Mouse (Mus musculus) liver, embryonic 16.5 days (tissue): ENCODE data around the gene Cd180. TPM values are rescaled to one million over a fixed set of nuclear protein-coding genes. Genes with fewer than 3 reads are reported as not detected.
A peak's percentile ranks its signal among the peaks of the same experiment; 100 is the strongest.

Source experiments
- ATAC-seq: fragments of 200-750 bp; cut with Nextera tagmentation; 2 replicates; pipeline ENCODE4 v1.8.0; 2017; ENCODE audit warnings: low read depth, mild to moderate bottlenecking, moderate number of reproducible peaks, moderate library complexity
- H3K27ac ChIP-seq: fragments of 300-500 bp; sonication (generic); 2 replicates; pipeline ENCODE4 v1.5.1; 2014; ENCODE audit warnings: mild to moderate bottlenecking, low read length
- H3K27me3 ChIP-seq: fragments of 300-500 bp; sonication (generic); 2 replicates; pipeline ENCODE4 v1.6.1; 2014; ENCODE audit warnings: low read depth, low read length, mixed read lengths; ENCODE audit not compliant: control insufficient read depth, insufficient read depth
- H3K36me3 ChIP-seq: fragments of 300-500 bp; sonication (generic); 2 replicates; pipeline ENCODE4 v1.6.1; 2014; ENCODE audit warnings: mild to moderate bottlenecking; ENCODE audit not compliant: control insufficient read depth, insufficient read depth
- H3K4me1 ChIP-seq: fragments of 300-500 bp; sonication (generic); 2 replicates; pipeline ENCODE4 v1.6.1; 2014; ENCODE audit warnings: low read depth, low read length, mixed read lengths; ENCODE audit not compliant: control insufficient read depth
- H3K4me2 ChIP-seq: fragments of 300-500 bp; sonication (generic); 2 replicates; pipeline ENCODE4 v1.6.1; 2014; ENCODE audit warnings: low read depth, low read length, mixed read lengths
- H3K4me3 ChIP-seq: fragments of 300-500 bp; sonication (generic); 2 replicates; pipeline ENCODE4 v1.5.1; 2014; ENCODE audit warnings: low read depth, mild to moderate bottlenecking, low read length
- H3K9ac ChIP-seq: fragments of 300-500 bp; sonication (generic); 2 replicates; pipeline ENCODE4 v1.6.1; 2014; ENCODE audit warnings: low read depth, low read length
- H3K9me3 ChIP-seq: fragments of 300-500 bp; sonication (generic); replicated peaks from 2 replicates; pipeline ENCODE4 v1.6.1; 2016; ENCODE audit warnings: low read length; ENCODE audit not compliant: control insufficient read depth
- WGBS: fragments of 180-500 bp; shearing (Covaris S2); extraction: QIAGEN DNeasy Blood & Tissue Kit; methylation state at CpG from one replicate; pipeline ENCODE4 v1.1.7; 2014; ENCODE audit not compliant: insufficient replicate concordance; 5-methylcytosine and 5-hydroxymethylcytosine counted together
- polyA plus RNA-seq: library from polyadenylated mRNA; unstranded; fragments of >200 nt; fragmentation: Nextera tagmentation; extraction: Ambion mirVana; gene quantifications from 2 replicates; pipeline ENCODE4 v1.2.1, GENCODE M21; 2015

Gene Cd180
- polyA plus RNA-seq, 1 experiment from 2014 or later, result 0.74 TPM

DNA sequence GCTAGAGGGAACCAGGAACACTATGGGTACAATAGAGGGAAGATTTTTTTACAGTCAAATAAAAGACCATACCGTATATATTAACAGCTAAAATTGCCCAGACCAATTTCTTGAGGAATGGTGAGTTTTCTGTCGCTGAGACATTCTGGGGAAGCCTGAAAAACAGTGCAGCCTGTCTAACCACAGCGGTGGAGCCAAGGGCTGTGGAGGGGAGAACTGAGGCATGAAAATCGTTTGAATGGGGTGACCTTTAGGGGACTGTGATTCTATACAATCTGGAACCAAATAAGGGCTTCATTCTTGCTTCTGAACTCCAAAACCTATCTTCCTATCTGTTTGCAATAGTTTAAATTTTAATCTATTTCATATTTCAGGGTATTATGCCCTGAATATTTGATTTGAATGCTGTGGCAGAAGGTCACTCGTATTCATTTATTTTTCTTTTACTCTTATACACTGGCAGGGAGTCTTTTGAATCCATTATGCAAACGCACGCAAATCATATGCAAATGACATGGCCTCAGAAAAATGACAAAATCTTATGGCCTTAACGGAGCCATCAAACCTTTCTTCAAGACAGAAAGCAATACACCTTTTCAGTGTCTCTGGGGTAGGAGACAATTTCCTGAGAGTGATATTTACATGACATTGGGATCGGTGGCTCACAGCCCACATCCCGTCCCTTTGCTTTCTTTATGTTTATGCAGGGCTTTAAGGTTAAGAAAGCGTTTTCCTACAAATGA, 1.8 kb upstream of the Cd180 start:
- Histone ChIP-seq H3K27ac (no peak overlapping the region), H3K4me3 (no peak overlapping the region), H3K36me3 (no peaks in the 10 kb centered on the region), H3K4me2 (no peak overlapping the region), H3K27me3 (no peaks in the 10 kb centered on the region), H3K9me3 (no peaks in the 10 kb centered on the region), H3K4me1 (no peaks in the 10 kb centered on the region), H3K9ac (no peak overlapping the region)
- ATAC-seq, result no peak
- WGBS, result 68% methylated on average over 11 of the region's 11 CpGs

DNA sequence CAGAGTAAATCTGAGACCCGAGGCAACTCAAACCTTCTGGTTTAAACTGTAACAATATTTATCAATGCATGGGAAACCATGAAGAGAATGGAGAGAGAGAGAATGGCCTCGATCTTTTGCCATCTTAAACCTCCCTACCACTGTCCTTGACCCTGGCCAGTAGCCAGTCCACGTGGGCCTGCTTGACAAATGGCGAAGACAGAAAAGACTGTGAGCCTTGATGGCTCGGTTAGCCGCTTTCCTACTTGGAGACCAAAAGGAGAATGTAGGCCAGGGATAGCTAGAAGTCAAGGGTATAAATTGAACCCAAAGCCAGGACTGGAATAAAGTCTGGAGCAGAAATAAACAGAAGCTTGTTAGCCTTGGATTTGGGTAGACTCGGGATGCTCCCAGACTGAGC, 796 bp downstream of the Cd180 start:
- no peak overlapping the region for H3K4me2 ChIP-seq
- H3K4me3 ChIP-seq, result no peak overlapping the region
- no peak overlapping the region for H3K9ac ChIP-seq
- H3K27ac ChIP-seq, result no peak overlapping the region
- no peaks in the 10 kb centered on the region for H3K36me3 ChIP-seq
- H3K9me3 ChIP-seq, result no peaks in the 10 kb centered on the region
- no peaks in the 10 kb centered on the region for H3K27me3 ChIP-seq
- no peak for ATAC-seq
- 60% methylated on average over 7 of the region's 7 CpGs for WGBS
- H3K4me1 ChIP-seq, result no peaks in the 10 kb centered on the region

DNA sequence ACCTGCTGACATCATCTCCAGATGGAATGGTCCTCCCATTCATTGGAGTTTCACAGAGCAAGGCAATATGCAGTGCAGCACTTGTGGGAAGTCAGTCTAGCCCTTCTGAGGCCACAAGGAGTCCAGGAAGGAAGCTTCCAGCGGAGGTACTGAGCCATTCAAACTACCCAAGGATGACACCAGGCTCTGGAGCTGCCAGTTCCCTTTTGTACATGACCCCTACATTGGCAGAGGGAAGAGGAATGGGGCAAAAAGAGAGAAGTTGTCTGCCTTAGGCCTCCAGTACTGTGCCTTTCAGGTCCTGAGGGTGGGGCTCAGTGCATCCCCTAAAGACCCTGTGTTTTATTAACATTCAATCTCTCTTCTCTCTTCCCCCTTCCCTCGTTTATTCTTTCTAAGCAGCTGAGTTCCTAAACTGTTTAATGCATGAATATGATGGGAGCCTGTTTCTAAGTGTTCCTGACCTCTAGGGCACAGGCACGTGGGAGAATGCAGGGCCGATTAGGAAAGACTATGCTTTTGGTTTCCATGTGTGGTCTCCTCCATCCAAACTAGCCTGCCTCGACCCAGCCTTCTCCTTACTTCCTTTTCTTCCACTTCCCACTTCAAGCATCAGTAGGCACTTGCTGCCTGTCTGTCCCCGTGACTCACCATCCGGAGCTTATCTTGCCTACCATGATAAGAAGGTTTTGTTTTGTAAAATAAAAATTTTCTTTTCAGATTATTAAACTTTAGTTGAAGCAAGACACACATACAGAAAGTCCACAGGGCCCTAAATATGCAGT, 2.0 kb downstream of the Cd180 start:
- H3K4me3 ChIP-seq, result no peak overlapping the region
- WGBS, result 19% methylated on average over 7 of the region's 7 CpGs
- no peaks in the 10 kb centered on the region for H3K36me3 ChIP-seq
- ATAC-seq, result peak; percentile 32; the same call in 1 of the 2 replicates
- H3K9ac ChIP-seq, result no peak overlapping the region
- no peaks in the 10 kb centered on the region for H3K9me3 ChIP-seq
- no peaks in the 10 kb centered on the region for H3K4me1 ChIP-seq
- peak overlapping the region; percentile 17; the same call in 1 of the 2 replicates for H3K4me2 ChIP-seq
- H3K27me3 ChIP-seq, result no peaks in the 10 kb centered on the region
- no peak overlapping the region for H3K27ac ChIP-seq

DNA sequence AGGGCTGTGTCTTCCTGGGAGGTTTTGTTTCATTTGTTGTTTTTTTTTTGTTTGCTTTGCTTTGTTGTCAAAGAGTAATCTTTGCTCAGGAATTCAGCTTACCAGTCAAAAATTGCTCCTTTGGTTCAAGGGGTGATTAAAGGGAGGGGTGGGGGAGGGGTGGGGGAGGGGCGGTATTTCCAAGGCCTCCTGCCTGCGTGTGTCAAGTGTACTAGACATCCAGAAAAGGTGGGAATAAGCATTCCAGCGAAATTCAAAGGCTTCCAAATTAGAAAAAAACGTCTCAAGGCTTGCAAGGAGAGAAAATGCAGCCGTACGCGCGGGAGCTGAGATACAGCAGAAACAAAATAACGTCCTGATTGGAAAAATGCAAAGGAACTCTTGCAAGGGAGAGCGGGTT, 5.0 kb downstream of the Cd180 start:
- Histone ChIP-seq H3K9ac (no peak overlapping the region), H3K27me3 (no peaks in the 10 kb centered on the region), H3K27ac (no peak overlapping the region)

DNA sequence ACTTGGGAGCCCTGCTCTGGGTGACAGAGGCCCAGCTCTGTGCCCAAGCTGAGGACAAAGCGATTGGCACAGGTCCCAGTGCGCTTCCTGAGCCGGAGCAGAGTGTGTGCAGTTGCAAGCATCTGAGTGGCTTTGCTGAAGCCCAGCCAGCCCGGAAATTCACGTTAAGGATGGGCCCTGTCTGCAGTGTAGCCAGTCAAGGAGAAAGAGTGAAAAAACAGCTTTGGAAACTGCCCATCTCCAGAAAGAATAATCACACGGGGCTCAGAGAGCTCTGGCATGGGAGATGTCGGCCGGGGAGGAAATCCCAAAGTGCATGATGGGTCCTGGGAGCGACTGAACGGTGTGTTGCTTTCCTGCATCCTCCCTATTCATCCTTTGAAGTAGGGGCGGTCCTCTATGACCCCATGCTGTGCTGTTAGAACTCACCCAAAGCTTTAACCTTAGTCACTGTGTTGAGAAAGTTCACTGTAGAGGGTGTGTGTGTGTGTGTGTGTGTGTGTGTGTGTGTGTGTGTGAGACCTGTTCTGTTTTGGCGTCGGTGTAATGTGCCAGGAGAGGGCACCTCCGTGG, 5.5 kb downstream of the Cd180 start:
- Histone ChIP-seq H3K4me1 (no peaks in the 10 kb centered on the region), H3K9ac (no peak overlapping the region), H3K36me3 (no peaks in the 10 kb centered on the region), H3K4me2 (no peak overlapping the region), H3K27me3 (no peaks in the 10 kb centered on the region), H3K27ac (no peak overlapping the region), H3K4me3 (no peak overlapping the region), H3K9me3 (no peaks in the 10 kb centered on the region)
- peak; percentile 50; the same call in 1 of the 2 replicates for ATAC-seq
- WGBS, result 56% methylated on average over 14 of the region's 14 CpGs

More for the DNA sequence above, 5.0 kb downstream of the Cd180 start:
- H3K4me2 ChIP-seq, result no peak overlapping the region
- no peak overlapping the region for H3K4me3 ChIP-seq
- no peaks in the 10 kb centered on the region for H3K36me3 ChIP-seq
- H3K4me1 ChIP-seq, result no peaks in the 10 kb centered on the region
- ATAC-seq, result no peak
- H3K9me3 ChIP-seq, result no peaks in the 10 kb centered on the region
- WGBS, result 61% methylated on average over 10 of the region's 10 CpGs

DNA sequence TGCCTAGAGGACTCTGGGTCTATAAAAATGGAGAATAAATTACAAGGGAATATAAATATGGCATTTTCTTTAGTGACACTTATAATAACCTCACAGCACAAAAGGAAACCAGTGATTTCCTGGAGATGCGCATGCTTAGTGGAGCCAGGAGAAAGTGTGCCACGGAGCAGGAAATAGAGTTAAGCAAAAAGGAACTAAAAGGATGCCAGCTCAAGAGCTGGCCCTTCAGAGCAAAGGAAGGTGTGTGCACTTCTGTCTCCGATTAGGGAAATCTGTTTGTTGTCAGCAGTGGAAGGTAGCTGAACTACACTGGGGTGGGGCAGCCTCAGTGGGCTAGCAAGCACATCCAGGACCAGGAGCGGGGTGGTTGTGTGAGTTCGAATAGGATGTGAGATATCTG, 6.8 kb downstream of the Cd180 start:
- 40% methylated on average over 5 of the region's 5 CpGs for WGBS
- no peak overlapping the region for H3K27ac ChIP-seq
- no peaks in the 10 kb centered on the region for H3K36me3 ChIP-seq
- H3K4me3 ChIP-seq, result no peak overlapping the region
- H3K27me3 ChIP-seq, result no peaks in the 10 kb centered on the region
- H3K4me1 ChIP-seq, result no peaks in the 10 kb centered on the region
- H3K9me3 ChIP-seq, result no peaks in the 10 kb centered on the region
- ATAC-seq, result no peak
- no peak overlapping the region for H3K9ac ChIP-seq
- no peak overlapping the region for H3K4me2 ChIP-seq

DNA sequence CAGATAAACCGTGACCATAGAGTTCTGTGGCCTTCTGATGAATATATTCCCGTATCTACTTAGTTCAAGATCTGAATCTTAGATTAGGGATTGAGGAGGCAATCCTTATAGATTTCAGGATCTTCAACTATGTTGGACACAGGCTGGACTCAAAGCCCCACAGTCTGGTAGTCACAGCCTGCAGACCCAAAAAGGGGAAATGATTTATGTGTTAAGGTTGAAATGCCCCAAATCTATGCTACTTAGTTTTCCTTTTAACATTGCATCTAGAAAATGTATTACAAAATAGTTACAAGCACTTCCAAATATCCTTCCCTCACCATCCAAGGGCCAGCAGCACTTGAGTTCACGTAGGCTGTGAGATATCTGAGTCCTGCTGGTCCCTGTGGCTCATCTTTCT, 7.4 kb downstream of the Cd180 start:
- Histone ChIP-seq H3K9ac (no peak overlapping the region), H3K27ac (no peak overlapping the region), H3K4me3 (no peak overlapping the region), H3K4me1 (no peaks in the 10 kb centered on the region), H3K27me3 (no peaks in the 10 kb centered on the region), H3K36me3 (no peaks in the 10 kb centered on the region), H3K4me2 (no peak overlapping the region), H3K9me3 (no peaks in the 10 kb centered on the region)
- no peak for ATAC-seq
- 52% methylated on average over 3 of the region's 3 CpGs for WGBS

GRCm38 (mm10) chr13:102716973-102717372, 23.6 kb downstream of the Cd180 start:
- Histone ChIP-seq H3K27me3 (no peaks in the 10 kb centered on the region), H3K9ac (no peak overlapping the region), H3K36me3 (no peaks in the 10 kb centered on the region), H3K4me3 (no peak overlapping the region), H3K9me3 (no peaks in the 10 kb centered on the region), H3K4me2 (no peak overlapping the region), H3K4me1 (no peaks in the 10 kb centered on the region), H3K27ac (no peak overlapping the region)
- no peak for ATAC-seq
- WGBS, result 43% methylated on average over 1 of the region's 1 CpGs

- ATAC-seq, result no peak
- no peaks in the 10 kb centered on the region for H3K27me3 ChIP-seq
- no peak overlapping the region for H3K9ac ChIP-seq
- no peaks in the 10 kb centered on the region; the same call in 1 of the 2 replicates for H3K4me1 ChIP-seq
- H3K27ac ChIP-seq, result no peak overlapping the region
- no peaks in the 10 kb centered on the region for H3K9me3 ChIP-seq
- no peak overlapping the region for H3K4me2 ChIP-seq
- H3K4me3 ChIP-seq, result no peak overlapping the region
- H3K36me3 ChIP-seq, result no peaks in the 10 kb centered on the region
These were observed 32.1 kb downstream of the Cd180 start for GRCm38 (mm10) chr13:102725416-102725815.
